Mouse (Mus musculus): Measurements from ENCODE around the gene Zwilch.
"Not testable (repeated sequence)": the region's sequence is repeated elsewhere in the genome, so short reads cannot be mapped to it uniquely, and the experiment has no call there.

The Zwilch gene

GRCm38 (mm10) chr9:64172816-64173665 is at the start of gene Zwilch, which contains the start of gene Rpl4:
Zwilch (minus strand) TSS chr9:64173104.
Rpl4 (plus strand) TSS chr9:64173375.
- DNase-seq (ENCODE audit: low read depth) = peak; percentile 95

GRCm38 (mm10) chr9:64222098-64222497 is 49.2 kb upstream of the Zwilch start:
- no peak for DNase-seq (ENCODE audit: low read depth)

- no peak for DNase-seq (ENCODE audit: low read depth)
Observed at GRCm38 (mm10) chr9:64221480-64221879, 48.6 kb upstream of the Zwilch start.

- no peak for DNase-seq (ENCODE audit: low read depth)
Observed at GRCm38 (mm10) chr9:64220603-64221002, 47.7 kb upstream of the Zwilch start.

GRCm38 (mm10) chr9:64219772-64220420 is 47.0 kb upstream of the Zwilch start:
- no peak for DNase-seq (ENCODE audit: low read depth)

GRCm38 (mm10) chr9:64219305-64219704 is 46.4 kb upstream of the Zwilch start:
- DNase-seq (ENCODE audit: low read depth) = no peak

- no peak for DNase-seq (ENCODE audit: low read depth)
Observed at GRCm38 (mm10) chr9:64217887-64218286, 45.0 kb upstream of the Zwilch start.

GRCm38 (mm10) chr9:64216641-64217040 is 43.7 kb upstream of the Zwilch start:
- DNase-seq (ENCODE audit: low read depth) = no peak

GRCm38 (mm10) chr9:64216090-64216489 is 43.2 kb upstream of the Zwilch start:
- DNase-seq (ENCODE audit: low read depth) = no peak

- DNase-seq (ENCODE audit: low read depth) = no peak
Observed at GRCm38 (mm10) chr9:64214452-64214851, 41.5 kb upstream of the Zwilch start.

- no peak for DNase-seq (ENCODE audit: low read depth)
Observed at GRCm38 (mm10) chr9:64207509-64208084, 34.7 kb upstream of the Zwilch start.

- DNase-seq (ENCODE audit: low read depth) = no peak
Observed at GRCm38 (mm10) chr9:64202866-64203265, 30.0 kb upstream of the Zwilch start.

GRCm38 (mm10) chr9:64202331-64202730 is 29.4 kb upstream of the Zwilch start:
- no peak for DNase-seq (ENCODE audit: low read depth)

GRCm38 (mm10) chr9:64199897-64200296 is 27.0 kb upstream of the Zwilch start:
- no peak for DNase-seq (ENCODE audit: low read depth)

GRCm38 (mm10) chr9:64198763-64199418 is 26.0 kb upstream of the Zwilch start:
- not testable (repeated sequence) for DNase-seq (ENCODE audit: low read depth)

- no peak for DNase-seq (ENCODE audit: low read depth)
Observed at GRCm38 (mm10) chr9:64198068-64198762, 25.3 kb upstream of the Zwilch start.

- no peak for DNase-seq (ENCODE audit: low read depth)
Observed at GRCm38 (mm10) chr9:64197524-64197923, 24.6 kb upstream of the Zwilch start.

- no peak for DNase-seq (ENCODE audit: low read depth)
Observed at GRCm38 (mm10) chr9:64195554-64195953, 22.6 kb upstream of the Zwilch start.

GRCm38 (mm10) chr9:64193879-64194278 is 21.0 kb upstream of the Zwilch start:
- DNase-seq (ENCODE audit: low read depth) = no peak

- no peak for DNase-seq (ENCODE audit: low read depth)
Observed at GRCm38 (mm10) chr9:64184166-64184840, 11.4 kb upstream of the Zwilch start.

- DNase-seq (ENCODE audit: low read depth) = not testable (repeated sequence)
Observed at GRCm38 (mm10) chr9:64183295-64183694, 10.4 kb upstream of the Zwilch start.

All from naive thymus-derived CD4-positive, alpha-beta T cell, adult 2 months (primary cell).